In genomic region chr17:33962876-33963275, GRCm38 (mm10) we compare ENCODE assay signal across 25 mouse cellular contexts. TPM values are rescaled to one million over a fixed set of nuclear protein-coding genes. Genes with fewer than 3 reads are reported as not detected.
DNase-seq lines count a peak whose midpoint lies in the region; ATAC-seq lines count a peak whose summit lies in the region.
"Had no signal": no experiment of that assay in that cellular context is flagged by ENCODE, and none has a peak within 500 bp of the region (broad histone marks: within the 10 kb centered on the region; RNA-seq: fewer than 3 reads in every experiment).

No protein-coding gene starts in this region.

- no peaks in the 10 kb centered on the region for H3K27me3 ChIP-seq in neural tube, embryonic 13.5 days
- H3K27me3 ChIP-seq in embryonic facial prominence, embryonic 10.5 days (replicated peaks; ENCODE audit: low read depth, poor library complexity, severe bottlenecking) = no peaks in the 10 kb centered on the region
- H3K27me3 ChIP-seq: CH12.LX; embryonic facial prominence, embryonic 13.5 days; embryonic facial prominence, embryonic 15.5 days; forebrain, embryonic 12.5 days; Patski had no signal

- H3K9ac ChIP-seq in neural tube, embryonic 13.5 days = 0 out of 2 replicates have a peak overlapping the region, but pooled peaks have one; percentile 17
- H3K9ac ChIP-seq: embryonic facial prominence, embryonic 13.5 days; embryonic facial prominence, embryonic 15.5 days; forebrain, embryonic 12.5 days had no signal

- H3K4me2 ChIP-seq in neural tube, embryonic 13.5 days = no peak overlapping the region
- H3K4me2 ChIP-seq: embryonic facial prominence, embryonic 13.5 days; embryonic facial prominence, embryonic 15.5 days; forebrain, embryonic 12.5 days had no signal

- peaks cover 84% of the 10 kb centered on the region for H3K36me3 ChIP-seq in neural tube, embryonic 13.5 days
- H3K36me3 ChIP-seq in embryonic facial prominence, embryonic 10.5 days (replicated peaks) = peaks cover 86% of the 10 kb centered on the region

- ATAC-seq in neural tube, embryonic 13.5 days (ENCODE audit: low read depth) = no peak
- ATAC-seq: activated CD4-positive, CD25-positive, alpha-beta regulatory T cell, adult 4 months; CD4-positive, CD25-positive, alpha-beta regulatory T cell, adult 4 months; forebrain, embryonic 14.5 days; forebrain, embryonic 16.5 days; Patski had no signal

- no peak overlapping the region for H3K27ac ChIP-seq in neural tube, embryonic 13.5 days (replicated peaks)
- no peak overlapping the region for H3K27ac ChIP-seq in embryonic facial prominence, embryonic 10.5 days (replicated peaks)
- H3K27ac ChIP-seq: embryonic facial prominence, embryonic 13.5 days; embryonic facial prominence, embryonic 15.5 days; forebrain, embryonic 10.5 days; forebrain, embryonic 12.5 days had no signal

- DNase-seq in adrenal gland, postnatal 10 days = peak; percentile 4
- no peak for DNase-seq in adrenal gland, postnatal 25 days
- peak; percentile 3 for DNase-seq in layer of hippocampus, adult 11-12 months (ENCODE audit: low spot score)
- no peak for DNase-seq in layer of hippocampus, adult 8-10 months (ENCODE audit: low spot score in 2 of 2)
- no peak for DNase-seq in neural tube, embryonic 10.5 days (ENCODE audit: extremely low spot score, low spot score)
- no peak for DNase-seq in embryonic facial prominence, embryonic 10.5 days (ENCODE audit: low spot score)
- DNase-seq: adrenal gland, adult 8-10 months; adrenal gland, postnatal 36 days; B cell, adult 2 months; cerebellum, adult 11-12 months; cerebellum, adult 9-10 months; cerebellum, postnatal 10 days had no signal

- H3K4me1 ChIP-seq in neural tube, embryonic 13.5 days (replicated peaks) = 0 out of 2 replicates have a peak, but pooled peaks cover 3% of the 10 kb centered on the region
- H3K4me1 ChIP-seq in embryonic facial prominence, embryonic 10.5 days = no peaks in the 10 kb centered on the region
- H3K4me1 ChIP-seq: embryonic facial prominence, embryonic 13.5 days; embryonic facial prominence, embryonic 15.5 days; forebrain, embryonic 12.5 days had no signal

- 91% methylated on average over 7 of the region's 7 CpGs for WGBS in neural tube, embryonic 13.5 days
- 92% methylated on average over 7 of the region's 7 CpGs for WGBS in embryonic facial prominence, embryonic 10.5 days

- H3K9me3 ChIP-seq in neural tube, embryonic 13.5 days = no peaks in the 10 kb centered on the region
- H3K9me3 ChIP-seq in embryonic facial prominence, embryonic 10.5 days = no peaks in the 10 kb centered on the region
- H3K9me3 ChIP-seq: embryonic facial prominence, embryonic 13.5 days; embryonic facial prominence, embryonic 15.5 days; forebrain, embryonic 10.5 days; forebrain, embryonic 12.5 days; G1E had no signal

- H3K4me3 ChIP-seq in neural tube, embryonic 13.5 days = no peak overlapping the region
- H3K4me3 ChIP-seq in embryonic facial prominence, embryonic 10.5 days = 0 out of 2 replicates have a peak overlapping the region, but pooled peaks have one; percentile 18
- H3K4me3 ChIP-seq: embryonic facial prominence, embryonic 13.5 days; embryonic facial prominence, embryonic 15.5 days; erythroblast, embryonic 14.5 days; forebrain, embryonic 10.5 days; forebrain, embryonic 12.5 days had no signal

RNA-seq across cellular contexts. Expression of gene Rps18, which starts 7.1 kb away (rescaled TPM):
- total RNA-seq in adrenal gland, postnatal 10 days (2021) = 100 to 1,000 TPM; 943 to 952 TPM
- total RNA-seq in adrenal gland, postnatal 25 days (2021) = 630 and 736 TPM in 2 replicates
- total RNA-seq in layer of hippocampus, adult 8-10 months (2022) = 100 to 1,000 TPM; 273 to 401 (median 339) TPM
- 912 and 939 TPM in 2 replicates for polyA plus RNA-seq in neural tube, embryonic 13.5 days (2015; fragmentation: Nextera tagmentation; extraction: Ambion mirVana)
- 1,569 and 1,593 TPM in 2 replicates for polyA plus RNA-seq in embryonic facial prominence, embryonic 10.5 days (2016; fragmentation: Nextera tagmentation; extraction: Ambion mirVana)

RNA-seq across cellular contexts. Expression of gene Vps52, which starts 7.3 kb away (rescaled TPM):
- 10 to 100 TPM; 38.8 to 51.4 TPM for total RNA-seq in adrenal gland, postnatal 10 days (2021)
- total RNA-seq in adrenal gland, postnatal 25 days (2021) = 57.4 and 70.0 TPM in 2 replicates
- 10 to 100 TPM; 81.4 to 91.3 (median 81.9) TPM for total RNA-seq in layer of hippocampus, adult 8-10 months (2022)
- polyA plus RNA-seq in neural tube, embryonic 13.5 days (2015; fragmentation: Nextera tagmentation; extraction: Ambion mirVana) = 63.5 and 67.5 TPM in 2 replicates
- 48.2 and 51.5 TPM in 2 replicates for polyA plus RNA-seq in embryonic facial prominence, embryonic 10.5 days (2016; fragmentation: Nextera tagmentation; extraction: Ambion mirVana)

RNA-seq across cellular contexts. Expression of gene B3galt4, which starts 11.6 kb away (rescaled TPM):
- 1 to 10 TPM; 4.8 to 5.8 TPM for total RNA-seq in adrenal gland, postnatal 10 days (2021)
- total RNA-seq in adrenal gland, postnatal 25 days (2021) = 8.5 and 8.9 TPM in 2 replicates
- total RNA-seq in layer of hippocampus, adult 8-10 months (2022) = 1 to 10 TPM; 4.7 to 7.4 (median 6.9) TPM
- polyA plus RNA-seq in neural tube, embryonic 13.5 days (2015; fragmentation: Nextera tagmentation; extraction: Ambion mirVana) = 10.8 and 11.7 TPM in 2 replicates
- 3.6 and 4.5 TPM in 2 replicates for polyA plus RNA-seq in embryonic facial prominence, embryonic 10.5 days (2016; fragmentation: Nextera tagmentation; extraction: Ambion mirVana)

RNA-seq across cellular contexts. Expression of gene Wdr46, which starts 22.4 kb away (rescaled TPM):
- 10 to 100 TPM; 28.4 to 29.7 TPM for total RNA-seq in adrenal gland, postnatal 10 days (2021)
- total RNA-seq in adrenal gland, postnatal 25 days (2021) = 38.7 and 40.4 TPM in 2 replicates
- total RNA-seq in layer of hippocampus, adult 8-10 months (2022) = 10 to 100 TPM; 13.2 to 17.4 (median 14.9) TPM
- 26.9 and 27.6 TPM in 2 replicates for polyA plus RNA-seq in neural tube, embryonic 13.5 days (2015; fragmentation: Nextera tagmentation; extraction: Ambion mirVana)
- polyA plus RNA-seq in embryonic facial prominence, embryonic 10.5 days (2016; fragmentation: Nextera tagmentation; extraction: Ambion mirVana) = 62.1 and 66.0 TPM in 2 replicates

RNA-seq across cellular contexts. Expression of gene Pfdn6, which starts 22.7 kb away (rescaled TPM):
- 10 to 100 TPM; 81.2 to 94.9 TPM for total RNA-seq in adrenal gland, postnatal 10 days (2021)
- 101 and 102 TPM in 2 replicates for total RNA-seq in adrenal gland, postnatal 25 days (2021)
- total RNA-seq in layer of hippocampus, adult 8-10 months (2022) = 10 to 100 TPM; 68.7 to 93.1 (median 76.1) TPM
- polyA plus RNA-seq in neural tube, embryonic 13.5 days (2015; fragmentation: Nextera tagmentation; extraction: Ambion mirVana) = 178 and 182 TPM in 2 replicates
- polyA plus RNA-seq in embryonic facial prominence, embryonic 10.5 days (2016; fragmentation: Nextera tagmentation; extraction: Ambion mirVana) = 233 and 235 TPM in 2 replicates

Comparison
In these comparisons a context has a peak if more than half of its experiments do, and no peak if none do; other contexts are left out.
1. DNase-seq: peak in adrenal gland, postnatal 10 days (single experiment) and layer of hippocampus, adult 11-12 months (single experiment); none in adrenal gland, postnatal 25 days (single experiment), layer of hippocampus, adult 8-10 months (0 of 2), neural tube, embryonic 10.5 days (single experiment) and embryonic facial prominence, embryonic 10.5 days (single experiment).